ENCODE assay signal across 10 mouse cellular contexts in the genomic region with DNA sequence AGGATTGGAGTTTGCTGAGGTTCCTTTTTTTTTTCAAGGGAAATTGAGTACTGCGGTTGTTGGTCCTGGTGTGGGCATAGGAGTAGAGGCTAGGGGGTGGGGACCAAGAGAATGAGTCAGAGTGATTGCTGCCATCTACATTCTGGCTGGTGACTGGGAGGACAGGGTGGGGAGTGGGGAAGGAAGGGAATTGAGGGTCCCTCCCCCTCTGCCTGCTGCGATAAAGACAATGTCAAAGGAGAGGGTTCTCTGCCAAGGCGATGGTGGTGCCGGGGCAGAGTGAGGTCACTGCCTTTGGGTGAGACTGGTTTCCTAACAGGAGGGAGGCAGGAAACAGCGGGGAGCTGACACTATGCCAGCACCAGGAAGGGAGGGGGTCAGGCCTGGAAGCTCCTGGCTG.
A peak's percentile ranks its signal among the peaks of the same experiment; 100 is the strongest.
DNase-seq lines count a peak whose midpoint lies in the region; TF ChIP-seq lines count a peak whose summit lies in the region.
"Had no signal": no experiment of that assay in that cellular context is flagged by ENCODE, and none has a peak within 500 bp of the region (broad histone marks: within the 10 kb centered on the region; RNA-seq: fewer than 3 reads in every experiment).

No protein-coding gene starts in this region.

- no peak overlapping the region for H3K4me3 ChIP-seq in heart, embryonic 10.5 days
- no peak overlapping the region for H3K4me3 ChIP-seq in brown adipose tissue, adult 24 weeks (ENCODE audit: insufficient read depth, low read depth, low read length)
- H3K4me3 ChIP-seq in kidney, adult 2 months (ENCODE audit: insufficient read depth, low read depth, low read length) = no peak overlapping the region
- H3K4me3 ChIP-seq in megakaryocyte, embryonic 14.5 days (replicated peaks) = peak overlapping the region; percentile 73
- H3K4me3 ChIP-seq: layer of hippocampus, adult 2 months; neural tube, embryonic 12.5 days had no signal

- peak; percentile 97 for DNase-seq in heart, adult 11 months
- no peak for DNase-seq in heart, embryonic 10.5 days (ENCODE audit: low spot score)
- peak; percentile 67 for DNase-seq in kidney, adult 2 months
- DNase-seq in urinary bladder, postnatal 10 days (ENCODE audit: low spot score) = no peak
- no peak for DNase-seq in embryo, embryonic 9.5 days (ENCODE audit: extremely low spot score)
- DNase-seq in left cerebral cortex, adult 18-20 months (ENCODE audit: low spot score in 2 of 2) = no peak

- WGBS in heart, embryonic 10.5 days = 62% methylated on average over 5 of the region's 5 CpGs
- WGBS in kidney, adult 2 months = 73% methylated on average over 5 of the region's 5 CpGs

- no peaks in the 10 kb centered on the region for H3K9me3 ChIP-seq in heart, embryonic 10.5 days
- peaks cover 8% of the 10 kb centered on the region for H3K9me3 ChIP-seq in megakaryocyte, embryonic 14.5 days
- H3K9me3 ChIP-seq: neural tube, embryonic 12.5 days had no signal

- H3K36me3 ChIP-seq in heart, embryonic 10.5 days = no peaks in the 10 kb centered on the region
- no peaks in the 10 kb centered on the region for H3K36me3 ChIP-seq in kidney, adult 2 months (ENCODE audit: control insufficient read depth, insufficient read depth, low read length)
- no peaks in the 10 kb centered on the region for H3K36me3 ChIP-seq in megakaryocyte, embryonic 14.5 days (replicated peaks; ENCODE audit: low read length)
- H3K36me3 ChIP-seq: neural tube, embryonic 12.5 days had no signal

- no peak for TF ChIP-seq POLR2A in kidney, adult 2 months (IDR thresholded peaks at IDR 0.05; ENCODE audit: low read depth, low read length)

- peaks cover 9% of the 10 kb centered on the region; the same call in 1 of the 2 replicates for H3K4me1 ChIP-seq in heart, embryonic 10.5 days
- H3K4me1 ChIP-seq in brown adipose tissue, adult 24 weeks (ENCODE audit: control insufficient read depth, insufficient read depth, insufficient read length, low read length) = peaks cover 4% of the 10 kb centered on the region; the same call in 1 of the 2 replicates
- H3K4me1 ChIP-seq in kidney, adult 2 months (ENCODE audit: control insufficient read depth, insufficient read depth, low read length) = no peaks in the 10 kb centered on the region
- peaks cover 15% of the 10 kb centered on the region for H3K4me1 ChIP-seq in megakaryocyte, embryonic 14.5 days
- H3K4me1 ChIP-seq: neural tube, embryonic 12.5 days had no signal

- H3K27ac ChIP-seq in heart, embryonic 10.5 days = no peak overlapping the region
- H3K27ac ChIP-seq in brown adipose tissue, adult 24 weeks (replicated peaks; ENCODE audit: low read depth, low read length) = peak overlapping the region; percentile 19; the same call in 1 of the 2 replicates
- H3K27ac ChIP-seq in kidney, adult 2 months (ENCODE audit: insufficient read depth, low read depth, low read length) = no peak overlapping the region
- H3K27ac ChIP-seq: layer of hippocampus, adult 2 months; neural tube, embryonic 12.5 days had no signal

- H3K27me3 ChIP-seq in heart, embryonic 10.5 days (ENCODE audit: insufficient read depth, poor library complexity, severe bottlenecking) = no peaks in the 10 kb centered on the region
- no peaks in the 10 kb centered on the region for H3K27me3 ChIP-seq in kidney, adult 2 months (replicated peaks; ENCODE audit: control insufficient read depth, insufficient read depth, low read length)
- peaks cover 28% of the 10 kb centered on the region for H3K27me3 ChIP-seq in megakaryocyte, embryonic 14.5 days (replicated peaks)
- H3K27me3 ChIP-seq: neural tube, embryonic 12.5 days had no signal

- TF ChIP-seq CTCF in kidney, adult 2 months (conservative IDR thresholded peaks at IDR 0.05; ENCODE audit: insufficient read depth, insufficient read length, low read depth, low read length) = no peak

Comparison
In these comparisons a context has a peak if more than half of its experiments do, and no peak if none do; other contexts are left out.
1. DNase-seq: peak in heart, adult 11 months (single experiment) and kidney, adult 2 months (single experiment); none in heart, embryonic 10.5 days (single experiment), urinary bladder, postnatal 10 days (single experiment), embryo, embryonic 9.5 days (single experiment) and left cerebral cortex, adult 18-20 months (0 of 2).